Mouse (Mus musculus) 416B (cell line): ENCODE results near the gene Thbd.

Experiments used
- DNase-seq: peaks from one replicate; pipeline ENCODE4 v3.0.0; 2011; ENCODE audit warnings: low read depth

Gene Thbd

GRCm38 (mm10) chr2:148386476-148386875 is 21.5 kb downstream of the Thbd start:
- DNase-seq, result no peak

- DNase-seq, result no peak
Observed at GRCm38 (mm10) chr2:148381076-148381475, 26.9 kb downstream of the Thbd start.

- DNase-seq, result no peak
Observed at GRCm38 (mm10) chr2:148379899-148380413, 28.0 kb downstream of the Thbd start.

GRCm38 (mm10) chr2:148378817-148379342 is 29.1 kb downstream of the Thbd start:
- DNase-seq, result peak; percentile 67

- DNase-seq, result peak; percentile 62
Observed at GRCm38 (mm10) chr2:148375326-148376150, 32.5 kb downstream of the Thbd start.

GRCm38 (mm10) chr2:148373602-148374071 is 34.4 kb downstream of the Thbd start:
- DNase-seq, result no peak

- no peak for DNase-seq
Observed at GRCm38 (mm10) chr2:148371743-148372630, 36.0 kb downstream of the Thbd start.

- DNase-seq, result no peak
Observed at GRCm38 (mm10) chr2:148365227-148365626, 42.8 kb downstream of the Thbd start.

GRCm38 (mm10) chr2:148364536-148364935 is 43.5 kb downstream of the Thbd start:
- no peak for DNase-seq

- no peak for DNase-seq
Observed at GRCm38 (mm10) chr2:148357145-148357544, 50.8 kb downstream of the Thbd start.
